Mouse (Mus musculus): ENCODE data around the gene Ppox.

DNA sequence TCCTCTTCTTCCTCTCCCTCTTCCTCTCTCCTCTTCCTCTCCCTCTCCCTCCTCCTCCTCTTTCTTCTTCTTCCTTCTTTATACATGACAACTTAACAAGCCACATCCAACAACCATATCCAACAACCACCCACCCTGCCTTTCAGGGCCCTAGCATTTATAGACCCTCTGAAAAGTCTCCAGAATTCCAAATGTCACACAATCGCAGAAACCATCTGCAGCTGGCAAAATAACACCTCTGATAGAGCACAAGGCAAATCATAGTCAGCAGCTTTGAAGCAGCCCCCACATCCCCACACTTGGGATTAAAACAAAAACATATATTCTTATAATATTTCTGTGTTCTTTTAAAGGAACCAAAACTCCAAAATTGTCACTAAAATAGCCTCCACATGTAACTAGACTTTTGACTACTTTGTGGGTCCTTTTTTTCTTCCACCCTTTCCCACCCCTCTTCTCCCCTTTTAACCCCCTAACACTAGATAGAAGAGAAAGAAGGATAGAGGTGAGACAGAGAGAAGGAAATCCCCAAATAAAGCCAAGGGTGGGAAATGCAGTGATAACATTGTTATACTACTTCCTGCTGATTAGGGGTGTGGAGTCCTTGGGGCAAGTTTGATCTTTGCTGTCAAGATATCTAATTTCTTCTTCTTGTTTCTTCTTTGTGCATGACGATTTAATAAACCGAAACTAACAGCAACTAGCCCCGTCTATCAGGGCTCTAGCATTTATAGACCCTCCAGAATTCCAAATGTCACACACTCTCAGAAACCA lies 14.8 kb downstream of the Ppox start:
- TF ChIP-seq CTCF (IDR thresholded peaks at IDR 0.05), result no peak
- TF ChIP-seq POLR2A (IDR thresholded peaks at IDR 0.05; ENCODE audit: insufficient read depth, low read depth, low read length), result no peak

Data from heart, adult 2 months (tissue).